Mouse (Mus musculus): ENCODE measurements at regions not wholly inside any gene's neighbourhood (a gene's known extent, or its start where the extent isn't known, plus 50 kb on each side); places are given as distances from the start of the nearest gene placed in this dataset.
A peak's percentile ranks its signal among the peaks of the same experiment; 100 is the strongest.
"Not testable (repeated sequence)": the region's sequence is repeated elsewhere in the genome, so short reads cannot be mapped to it uniquely, and the experiment has no call there.

DNA sequence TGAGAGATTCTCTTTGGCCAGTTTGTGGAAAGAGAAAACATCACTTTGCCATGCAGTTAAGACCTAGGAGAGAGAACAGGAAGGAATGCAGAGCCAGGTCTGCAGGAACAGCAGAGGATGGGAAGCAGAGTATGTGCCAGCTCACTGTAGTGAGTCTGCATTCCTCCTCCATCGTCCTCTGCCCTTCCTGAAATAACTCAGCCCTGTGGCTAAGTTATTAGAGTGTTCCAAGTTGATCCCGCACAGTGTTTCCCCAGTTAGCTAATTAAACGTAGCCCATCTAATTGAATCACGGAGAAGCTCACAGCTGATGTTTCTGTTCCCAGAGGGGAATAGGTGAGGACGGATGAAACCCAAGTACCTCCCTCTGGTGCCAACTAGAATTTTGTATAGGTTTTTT is 142.3 kb upstream of the Rack1 start:
- no peaks in the 10 kb centered on the region for H3K36me3 ChIP-seq (ENCODE audit: control insufficient read depth, insufficient read depth, low read length)
- no peak overlapping the region for H3K4me3 ChIP-seq (ENCODE audit: low read length)
- no peaks in the 10 kb centered on the region for H3K27me3 ChIP-seq (replicated peaks; ENCODE audit: control insufficient read depth, insufficient read depth, low read length)
- WGBS, result 28% methylated on average over 5 of the region's 5 CpGs
- no peak overlapping the region for H3K27ac ChIP-seq (ENCODE audit: low read depth, low read length)
- peak; percentile 72 for ATAC-seq
- no peaks in the 10 kb centered on the region for H3K9me3 ChIP-seq (ENCODE audit: control insufficient read depth, low read length)
- H3K9ac ChIP-seq (ENCODE audit: low read depth, low read length), result no peak overlapping the region
- no peak overlapping the region; the same call in 1 of the 2 replicates for H3K4me2 ChIP-seq (ENCODE audit: low read length)
- H3K4me1 ChIP-seq (ENCODE audit: control insufficient read depth, insufficient read depth, low read depth, low read length), result peaks cover 2% of the 10 kb centered on the region; the same call in 1 of the 2 replicates

DNA sequence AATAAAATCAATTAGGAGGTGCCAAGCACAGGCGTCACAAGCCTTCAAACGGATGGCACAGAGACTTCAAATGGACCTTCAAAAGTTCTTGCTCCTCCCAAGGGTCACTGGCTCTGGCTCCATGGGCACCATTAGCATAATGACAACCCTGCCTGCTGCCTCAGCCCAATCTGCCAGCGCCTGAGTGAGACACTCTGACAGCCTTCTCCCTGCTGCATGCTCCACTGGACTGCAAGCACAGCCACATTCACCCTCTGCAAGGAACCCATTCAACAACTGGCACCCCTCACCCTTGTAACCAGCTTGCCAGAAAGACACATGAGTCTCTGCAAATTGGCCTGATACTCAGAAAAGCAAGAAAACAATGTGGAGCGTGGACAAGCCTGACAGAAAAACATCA is 138.5 kb upstream of the Rack1 start:
- Histone ChIP-seq H3K9me3 (ENCODE audit: control insufficient read depth, low read length) (no peaks in the 10 kb centered on the region), H3K4me3 (ENCODE audit: low read length) (no peak overlapping the region), H3K27ac (ENCODE audit: low read depth, low read length) (no peak overlapping the region), H3K27me3 (replicated peaks; ENCODE audit: control insufficient read depth, insufficient read depth, low read length) (no peaks in the 10 kb centered on the region), H3K9ac (ENCODE audit: low read depth, low read length) (no peak overlapping the region), H3K36me3 (ENCODE audit: control insufficient read depth, insufficient read depth, low read length) (no peaks in the 10 kb centered on the region), H3K4me1 (ENCODE audit: control insufficient read depth, insufficient read depth, low read depth, low read length) (peaks cover 2% of the 10 kb centered on the region; the same call in 1 of the 2 replicates), H3K4me2 (ENCODE audit: low read length) (no peak overlapping the region)
- ATAC-seq, result peak; percentile 52; the same call in 1 of the 2 replicates
- 53% methylated on average over 4 of the region's 4 CpGs for WGBS

DNA sequence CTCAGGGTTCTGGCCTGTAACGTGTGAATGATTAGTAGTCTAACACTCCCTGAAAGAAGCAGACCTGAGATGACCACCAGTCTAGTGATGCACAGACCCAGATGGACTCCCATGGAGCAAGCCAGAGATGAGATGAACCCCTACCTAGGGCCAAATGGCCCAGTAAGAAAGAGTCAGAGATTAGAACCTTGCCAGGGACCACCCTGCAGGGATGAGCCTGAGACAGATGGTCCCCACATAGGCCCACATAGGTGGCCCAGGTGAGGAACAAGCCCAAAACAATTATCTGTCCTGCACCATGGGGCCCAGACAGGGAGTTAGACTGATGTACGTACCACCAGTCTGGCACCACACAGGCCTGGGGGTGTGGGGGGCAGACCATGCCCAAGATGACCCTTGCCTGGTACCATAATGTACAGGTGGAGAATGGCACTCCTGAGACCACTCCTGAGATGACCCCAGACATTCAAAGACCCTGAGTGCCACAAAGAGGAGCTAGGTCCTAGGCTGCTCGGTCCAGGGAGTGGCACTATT is 115.3 kb upstream of the Rack1 start:
- H3K4me3 ChIP-seq (ENCODE audit: low read length), result no peak overlapping the region
- no peak overlapping the region for H3K4me2 ChIP-seq (ENCODE audit: low read length)
- H3K4me1 ChIP-seq (ENCODE audit: control insufficient read depth, insufficient read depth, low read depth, low read length), result no peaks in the 10 kb centered on the region
- H3K27me3 ChIP-seq (replicated peaks; ENCODE audit: control insufficient read depth, insufficient read depth, low read length), result no peaks in the 10 kb centered on the region
- H3K9me3 ChIP-seq (ENCODE audit: control insufficient read depth, low read length), result no peaks in the 10 kb centered on the region
- ATAC-seq, result no peak
- H3K27ac ChIP-seq (ENCODE audit: low read depth, low read length), result no peak overlapping the region
- 84% methylated on average over 3 of the region's 3 CpGs for WGBS
- no peak overlapping the region for H3K9ac ChIP-seq (ENCODE audit: low read depth, low read length)
- H3K36me3 ChIP-seq (ENCODE audit: control insufficient read depth, insufficient read depth, low read length), result no peaks in the 10 kb centered on the region

DNA sequence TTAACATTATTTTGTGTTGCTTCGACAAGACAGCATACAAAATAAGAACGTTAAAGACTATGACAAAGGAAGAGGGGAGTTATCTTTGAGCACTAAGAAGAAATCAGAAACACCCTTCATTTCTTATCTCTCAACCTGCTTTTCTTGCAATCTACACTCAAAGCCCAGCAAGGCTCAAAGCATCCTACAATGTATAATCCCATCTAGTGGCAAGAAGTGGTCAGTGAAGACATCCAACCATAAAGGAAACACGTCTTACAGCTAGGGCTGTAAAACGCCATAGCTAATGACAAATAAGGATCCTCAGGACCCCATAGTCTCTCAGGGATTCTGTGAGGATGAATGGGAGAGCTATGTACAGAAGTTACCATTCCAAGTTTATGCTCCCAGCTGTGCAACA is 110.1 kb upstream of the Rack1 start:
- H3K27ac ChIP-seq (ENCODE audit: low read depth, low read length), result no peak overlapping the region
- H3K4me2 ChIP-seq (ENCODE audit: low read length), result no peak overlapping the region
- H3K9me3 ChIP-seq (ENCODE audit: control insufficient read depth, low read length), result no peaks in the 10 kb centered on the region
- H3K4me1 ChIP-seq (ENCODE audit: control insufficient read depth, insufficient read depth, low read depth, low read length), result no peaks in the 10 kb centered on the region
- H3K4me3 ChIP-seq (ENCODE audit: low read length), result no peak overlapping the region
- ATAC-seq, result no peak
- H3K9ac ChIP-seq (ENCODE audit: low read depth, low read length), result no peak overlapping the region
- H3K36me3 ChIP-seq (ENCODE audit: control insufficient read depth, insufficient read depth, low read length), result no peaks in the 10 kb centered on the region
- WGBS, result 81% methylated on average over 4 of the region's 4 CpGs
- H3K27me3 ChIP-seq (replicated peaks; ENCODE audit: control insufficient read depth, insufficient read depth, low read length), result no peaks in the 10 kb centered on the region

DNA sequence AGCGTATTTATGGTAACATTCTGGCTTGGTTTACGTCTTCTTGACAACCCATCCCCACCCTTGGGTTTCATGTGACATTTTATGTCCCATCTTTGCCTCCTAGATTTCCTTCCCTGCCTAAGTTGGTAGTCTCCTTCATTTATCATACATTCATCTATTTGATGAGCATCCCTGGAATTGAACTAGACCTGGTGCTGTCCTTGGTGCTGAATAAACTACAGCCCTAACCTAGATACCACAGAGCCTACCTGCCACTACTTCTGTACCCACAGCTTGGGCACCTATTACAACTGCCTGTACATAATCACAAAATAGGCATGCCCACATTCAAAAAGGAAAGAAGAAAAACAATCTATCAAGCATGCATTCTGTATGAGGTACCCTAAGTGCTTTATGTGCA is 103.8 kb upstream of the Rack1 start:
- WGBS, result 90% methylated on average over 2 of the region's 2 CpGs
- Histone ChIP-seq H3K4me1 (ENCODE audit: control insufficient read depth, insufficient read depth, low read depth, low read length) (no peaks in the 10 kb centered on the region), H3K36me3 (ENCODE audit: control insufficient read depth, insufficient read depth, low read length) (no peaks in the 10 kb centered on the region), H3K4me2 (ENCODE audit: low read length) (no peak overlapping the region), H3K9ac (ENCODE audit: low read depth, low read length) (no peak overlapping the region), H3K27me3 (replicated peaks; ENCODE audit: control insufficient read depth, insufficient read depth, low read length) (no peaks in the 10 kb centered on the region), H3K9me3 (ENCODE audit: control insufficient read depth, low read length) (no peaks in the 10 kb centered on the region), H3K4me3 (ENCODE audit: low read length) (no peak overlapping the region), H3K27ac (ENCODE audit: low read depth, low read length) (no peak overlapping the region)
- ATAC-seq, result no peak

DNA sequence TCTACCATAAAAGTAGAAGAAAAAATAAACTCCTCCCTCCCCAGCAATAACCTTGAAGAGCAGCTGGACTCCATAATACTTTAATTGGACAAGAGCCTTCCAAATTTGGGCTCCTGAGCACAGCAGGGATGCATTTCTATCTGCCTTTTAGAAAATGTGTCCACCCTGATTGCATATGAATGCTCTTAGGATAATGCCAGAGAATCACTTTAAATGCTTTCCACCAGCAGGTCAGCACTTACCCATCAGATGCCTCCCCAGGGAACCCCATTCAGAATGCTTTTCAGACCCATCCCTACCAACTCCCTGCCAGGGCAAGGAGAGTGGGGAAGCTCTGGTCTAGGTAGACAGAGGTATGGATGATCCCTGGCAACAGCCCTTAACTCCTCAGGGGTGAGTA is 102.9 kb upstream of the Rack1 start:
- no peak for ATAC-seq
- Histone ChIP-seq H3K27me3 (replicated peaks; ENCODE audit: control insufficient read depth, insufficient read depth, low read length) (no peaks in the 10 kb centered on the region), H3K4me1 (ENCODE audit: control insufficient read depth, insufficient read depth, low read depth, low read length) (no peaks in the 10 kb centered on the region), H3K9ac (ENCODE audit: low read depth, low read length) (no peak overlapping the region), H3K4me3 (ENCODE audit: low read length) (no peak overlapping the region), H3K27ac (ENCODE audit: low read depth, low read length) (no peak overlapping the region), H3K9me3 (ENCODE audit: control insufficient read depth, low read length) (no peaks in the 10 kb centered on the region), H3K36me3 (ENCODE audit: control insufficient read depth, insufficient read depth, low read length) (no peaks in the 10 kb centered on the region), H3K4me2 (ENCODE audit: low read length) (no peak overlapping the region)

DNA sequence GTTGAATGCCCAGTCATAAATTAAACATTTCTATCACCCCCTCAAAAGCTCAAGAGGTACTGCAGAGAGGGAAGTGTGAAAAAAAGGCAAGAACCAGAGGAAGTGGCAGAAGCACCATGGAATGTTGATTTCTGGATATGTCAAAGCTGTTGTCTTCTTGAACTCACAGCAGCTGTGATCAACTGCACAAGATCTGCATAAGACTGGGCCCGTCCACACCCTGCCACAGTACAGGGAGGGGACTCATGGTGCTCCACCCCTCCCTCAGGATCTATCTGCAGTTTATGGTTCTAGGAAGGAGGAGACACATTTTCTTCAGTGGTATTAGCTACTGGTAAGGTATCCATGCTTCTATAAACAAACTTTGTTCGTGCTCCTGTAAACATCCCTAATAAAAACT is 92.9 kb upstream of the Rack1 start:
- no peaks in the 10 kb centered on the region for H3K9me3 ChIP-seq (ENCODE audit: control insufficient read depth, low read length)
- ATAC-seq, result no peak
- no peak overlapping the region for H3K4me3 ChIP-seq (ENCODE audit: low read length)
- 67% methylated on average over 2 of the region's 2 CpGs for WGBS
- H3K27ac ChIP-seq (ENCODE audit: low read depth, low read length), result no peak overlapping the region
- H3K4me2 ChIP-seq (ENCODE audit: low read length), result no peak overlapping the region
- no peaks in the 10 kb centered on the region for H3K36me3 ChIP-seq (ENCODE audit: control insufficient read depth, insufficient read depth, low read length)
- no peaks in the 10 kb centered on the region for H3K27me3 ChIP-seq (replicated peaks; ENCODE audit: control insufficient read depth, insufficient read depth, low read length)
- H3K4me1 ChIP-seq (ENCODE audit: control insufficient read depth, insufficient read depth, low read depth, low read length), result no peaks in the 10 kb centered on the region
- no peak overlapping the region for H3K9ac ChIP-seq (ENCODE audit: low read depth, low read length)

DNA sequence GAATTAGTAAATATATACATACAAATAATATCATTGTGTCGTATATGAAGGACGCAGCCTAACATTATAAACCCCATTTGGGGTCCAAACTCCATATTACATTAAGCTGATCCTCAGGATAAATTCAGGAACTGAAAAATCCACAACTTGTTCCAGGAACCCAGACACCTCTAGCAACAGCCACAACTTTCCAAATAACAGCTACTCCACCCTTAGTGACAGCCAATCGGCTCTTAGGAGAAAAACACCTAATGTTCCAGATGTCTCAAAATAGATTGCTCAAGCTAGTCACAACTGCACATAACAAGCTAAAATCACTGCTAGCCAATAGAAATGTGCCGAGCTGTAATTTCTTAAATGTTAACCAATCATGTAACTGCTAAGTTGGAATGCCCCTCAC is 89.2 kb upstream of the Rack1 start:
- no peak for ATAC-seq

DNA sequence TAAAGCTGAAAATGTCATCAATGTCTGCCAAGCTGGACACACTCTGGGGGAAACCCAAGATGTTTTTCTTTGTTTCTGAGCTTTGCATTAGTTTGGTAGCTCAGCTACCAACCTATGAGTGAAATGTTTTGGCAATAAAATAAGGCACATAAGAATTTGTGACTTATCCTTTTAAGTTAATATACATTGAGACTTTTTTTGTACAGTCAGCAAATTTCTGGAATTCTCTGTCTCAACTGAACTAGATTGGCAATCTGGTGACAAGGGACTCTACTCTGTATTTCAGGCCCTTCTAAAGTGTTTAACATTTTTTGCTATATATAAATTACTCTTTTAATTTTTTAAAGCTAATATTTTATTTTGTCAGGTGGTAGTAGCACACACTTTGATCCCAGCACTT is 76.1 kb upstream of the Rack1 start:
- Histone ChIP-seq H3K9me3 (ENCODE audit: control insufficient read depth, low read length) (no peaks in the 10 kb centered on the region), H3K36me3 (ENCODE audit: control insufficient read depth, insufficient read depth, low read length) (no peaks in the 10 kb centered on the region), H3K4me2 (ENCODE audit: low read length) (no peak overlapping the region), H3K4me1 (ENCODE audit: control insufficient read depth, insufficient read depth, low read depth, low read length) (no peaks in the 10 kb centered on the region), H3K27ac (ENCODE audit: low read depth, low read length) (no peak overlapping the region), H3K4me3 (ENCODE audit: low read length) (no peak overlapping the region), H3K27me3 (replicated peaks; ENCODE audit: control insufficient read depth, insufficient read depth, low read length) (no peaks in the 10 kb centered on the region), H3K9ac (ENCODE audit: low read depth, low read length) (no peak overlapping the region)
- ATAC-seq, result no peak

More for the DNA sequence above, 89.2 kb upstream of the Rack1 start:
- Histone ChIP-seq H3K4me3 (ENCODE audit: low read length) (no peak overlapping the region), H3K4me1 (ENCODE audit: control insufficient read depth, insufficient read depth, low read depth, low read length) (no peaks in the 10 kb centered on the region), H3K27ac (ENCODE audit: low read depth, low read length) (no peak overlapping the region), H3K27me3 (replicated peaks; ENCODE audit: control insufficient read depth, insufficient read depth, low read length) (no peaks in the 10 kb centered on the region), H3K9me3 (ENCODE audit: control insufficient read depth, low read length) (no peaks in the 10 kb centered on the region), H3K4me2 (ENCODE audit: low read length) (no peak overlapping the region), H3K36me3 (ENCODE audit: control insufficient read depth, insufficient read depth, low read length) (no peaks in the 10 kb centered on the region), H3K9ac (ENCODE audit: low read depth, low read length) (no peak overlapping the region)
- 96% methylated on average over 4 of the region's 4 CpGs for WGBS

DNA sequence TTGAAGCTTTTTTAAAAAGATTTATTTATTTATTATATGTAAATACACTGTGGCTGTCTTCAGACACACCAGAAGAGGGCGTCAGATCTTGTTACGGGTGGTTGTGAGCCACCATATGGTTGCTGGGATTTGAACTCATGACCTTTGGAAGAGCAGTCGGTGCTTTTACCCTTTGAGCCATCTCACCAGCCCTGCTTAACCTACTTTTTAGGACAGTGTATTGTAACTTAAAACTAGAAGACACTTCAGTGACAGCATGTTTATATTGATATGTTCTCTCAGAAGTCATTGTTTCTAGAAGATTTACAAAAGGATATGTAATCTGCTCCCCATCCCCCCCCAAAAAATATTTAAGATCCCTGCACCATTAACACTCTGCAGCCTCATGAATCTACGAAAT is 69.3 kb upstream of the Rack1 start:
- ATAC-seq; H3K4me1 ChIP-seq (ENCODE audit: control insufficient read depth, insufficient read depth, low read depth, low read length); H3K9me3 ChIP-seq (ENCODE audit: control insufficient read depth, low read length); H3K27me3 ChIP-seq (replicated peaks; ENCODE audit: control insufficient read depth, insufficient read depth, low read length); H3K4me2 ChIP-seq (ENCODE audit: low read length); H3K9ac ChIP-seq (ENCODE audit: low read depth, low read length); H3K27ac ChIP-seq (ENCODE audit: low read depth, low read length); H3K4me3 ChIP-seq (ENCODE audit: low read length); H3K36me3 ChIP-seq (ENCODE audit: control insufficient read depth, insufficient read depth, low read length): not testable (repeated sequence)
- 84% methylated on average over 4 of the region's 4 CpGs for WGBS
